Mouse (Mus musculus) olfactory bulb, adult 2 months (tissue): ENCODE results near the gene Nlrc5.

Experiments used
- CTCF ChIP-seq: fragments of 200-500 bp; IDR thresholded peaks from 2 replicates; pipeline ENCODE4 v1.5.1; 2012; ENCODE audit warnings: low read depth, mild to moderate bottlenecking, low read length, moderate library complexity; ENCODE audit not compliant: insufficient read depth
- POLR2A ChIP-seq: fragments of 200-500 bp; IDR thresholded peaks from 2 replicates; pipeline ENCODE4 v1.6.1; 2012; ENCODE audit warnings: mild to moderate bottlenecking, low read depth, low read length, moderate library complexity; ENCODE audit not compliant: insufficient read depth

DNA sequence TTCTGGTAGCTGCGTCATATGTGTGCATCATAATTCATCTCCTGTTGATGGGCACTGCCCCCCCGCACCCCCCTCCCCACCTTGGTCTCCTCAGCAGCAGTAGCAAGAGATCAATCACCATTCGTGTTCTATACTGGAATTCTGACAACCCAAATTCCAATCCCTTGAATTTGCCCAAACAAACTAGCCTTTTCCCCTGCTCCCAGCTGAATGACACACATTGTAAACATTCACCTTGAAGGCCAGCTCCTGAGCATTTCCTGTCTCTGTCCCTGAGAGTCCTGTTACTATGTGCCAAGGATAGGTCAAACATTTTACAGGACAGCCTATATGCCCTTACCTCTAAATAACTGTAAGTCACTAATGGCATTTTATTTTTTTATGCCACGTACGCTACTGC lies 21.9 kb downstream of the Nlrc5 start:
- TF ChIP-seq CTCF (no peak), POLR2A (no peak)
